Mouse (Mus musculus): Measurements from ENCODE around the gene Trim71. TPM values are rescaled to one million over a fixed set of nuclear protein-coding genes. Genes with fewer than 3 reads are reported as not detected.

Gene Trim71
- 7.8 and 9.4 TPM in 2 replicates for polyA plus RNA-seq (2016; fragmentation: Nextera tagmentation; extraction: Ambion mirVana)

DNA sequence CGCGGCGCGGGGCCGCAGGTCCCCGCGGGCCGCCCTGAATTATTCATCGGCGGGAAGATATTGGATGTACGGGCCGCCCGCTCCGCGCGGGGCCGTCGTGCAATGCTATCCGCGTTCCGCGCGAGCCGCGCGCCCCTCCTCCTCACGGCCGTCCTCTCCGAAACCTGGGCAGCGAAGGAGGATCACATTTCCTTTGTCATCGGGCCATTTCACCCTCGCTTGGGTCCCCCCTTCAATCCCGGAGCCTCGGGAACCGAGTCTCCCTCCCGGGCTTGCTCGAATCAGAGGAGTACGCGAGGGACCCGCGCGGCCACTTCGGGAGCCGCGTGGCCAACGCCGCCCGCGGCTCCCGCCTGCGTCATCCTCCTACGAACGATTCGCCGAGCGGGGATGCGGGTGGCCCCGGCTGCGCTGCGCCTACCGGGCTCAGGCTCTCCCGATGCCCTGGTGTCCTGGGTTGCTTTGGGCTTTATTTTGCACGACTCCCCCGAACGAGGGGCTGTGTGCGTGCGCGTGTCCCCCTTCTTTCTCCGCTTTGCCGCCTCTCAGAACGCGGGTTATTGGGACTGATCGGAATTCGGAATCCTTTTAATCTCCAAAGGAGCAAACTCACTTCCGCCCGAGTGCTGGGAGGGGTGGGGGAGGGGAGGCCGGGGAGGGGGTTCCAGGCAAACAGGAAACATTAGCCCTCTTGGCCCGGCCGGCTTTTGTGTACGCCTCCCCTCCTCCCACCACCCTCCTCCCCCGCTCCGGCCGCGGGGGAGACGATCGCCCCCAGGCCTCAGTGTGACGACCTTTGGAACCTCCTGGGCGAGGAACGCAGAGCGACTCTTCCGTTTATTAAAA lies at the start of gene Trim71:
Gene Trim71 (minus strand): TSS at position 609 of the 846 bp plus-strand sequence.
- DNase-seq (ENCODE audit: low spot score): peak; percentile 93
- WGBS: under 1% methylated on average over 91 of the region's 91 CpGs
- H3K27me3 ChIP-seq (replicated peaks; ENCODE audit: low read depth, poor library complexity, severe bottlenecking): no peaks in the 10 kb centered on the region

DNA sequence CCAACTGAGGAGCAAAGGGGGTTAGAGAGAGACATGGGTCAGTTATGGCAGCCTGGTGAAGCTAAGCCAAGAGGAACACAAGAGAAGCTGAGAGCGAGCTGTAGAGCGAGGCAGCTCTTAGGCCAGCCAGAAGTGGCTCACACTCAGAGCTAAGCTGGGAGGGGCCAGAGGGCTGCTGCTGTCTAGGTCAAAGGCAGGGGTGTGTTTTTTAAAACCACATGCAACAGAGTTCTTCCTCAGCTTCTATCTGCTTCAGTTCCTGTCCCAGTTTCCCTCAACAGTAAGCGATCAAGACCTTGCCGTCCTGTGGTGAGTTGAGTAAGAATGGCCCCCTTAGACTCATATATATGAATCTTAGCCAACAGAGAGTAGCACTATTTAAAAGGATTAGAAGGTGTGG lies 48.9 kb upstream of the Trim71 start:
- Histone ChIP-seq H3K27ac (replicated peaks) (no peak overlapping the region), H3K4me3 (no peak overlapping the region), H3K4me1 (no peaks in the 10 kb centered on the region), H3K36me3 (replicated peaks) (peaks cover 88% of the 10 kb centered on the region), H3K9me3 (no peaks in the 10 kb centered on the region), H3K27me3 (replicated peaks; ENCODE audit: low read depth, poor library complexity, severe bottlenecking) (no peaks in the 10 kb centered on the region)
- WGBS: 97% methylated on average over 4 of the region's 4 CpGs
- no peak for DNase-seq (ENCODE audit: low spot score)

More for the DNA sequence above, at the start of gene Trim71:
- Histone ChIP-seq H3K27ac (replicated peaks) (peak within 1 kb of the TSS; percentile 99), H3K36me3 (replicated peaks) (no peaks in the 10 kb centered on the region), H3K4me1 (peaks cover 42% of the 10 kb centered on the region), H3K9me3 (no peaks in the 10 kb centered on the region), H3K4me3 (peak within 1 kb of the TSS; percentile 94)

DNA sequence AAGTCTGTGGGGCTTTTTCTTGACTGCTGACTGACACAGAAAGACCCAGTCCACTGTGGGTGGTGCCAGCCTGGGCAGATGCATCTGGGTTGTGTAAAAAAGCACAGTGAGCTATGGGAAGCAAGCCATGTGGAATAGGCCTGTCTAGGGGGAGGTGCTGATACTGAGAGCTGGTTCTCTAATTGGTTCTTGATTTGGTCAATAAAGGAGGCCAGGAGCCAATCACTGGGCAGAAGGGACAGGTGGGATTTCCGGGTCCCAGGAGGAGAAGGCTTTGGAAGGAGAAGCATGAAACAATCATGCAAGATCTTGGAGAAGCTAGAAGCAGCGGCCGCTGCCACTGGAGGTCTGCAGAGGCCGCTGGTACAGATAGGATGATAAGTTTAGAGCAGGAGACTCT lies 48.4 kb upstream of the Trim71 start:
- H3K27me3 ChIP-seq (replicated peaks; ENCODE audit: low read depth, poor library complexity, severe bottlenecking): no peaks in the 10 kb centered on the region
- 87% methylated on average over 4 of the region's 4 CpGs for WGBS
- no peak for DNase-seq (ENCODE audit: low spot score)
- no peaks in the 10 kb centered on the region for H3K4me1 ChIP-seq
- no peaks in the 10 kb centered on the region for H3K9me3 ChIP-seq
- no peak overlapping the region for H3K4me3 ChIP-seq
- peaks cover 88% of the 10 kb centered on the region for H3K36me3 ChIP-seq (replicated peaks)
- no peak overlapping the region for H3K27ac ChIP-seq (replicated peaks)

DNA sequence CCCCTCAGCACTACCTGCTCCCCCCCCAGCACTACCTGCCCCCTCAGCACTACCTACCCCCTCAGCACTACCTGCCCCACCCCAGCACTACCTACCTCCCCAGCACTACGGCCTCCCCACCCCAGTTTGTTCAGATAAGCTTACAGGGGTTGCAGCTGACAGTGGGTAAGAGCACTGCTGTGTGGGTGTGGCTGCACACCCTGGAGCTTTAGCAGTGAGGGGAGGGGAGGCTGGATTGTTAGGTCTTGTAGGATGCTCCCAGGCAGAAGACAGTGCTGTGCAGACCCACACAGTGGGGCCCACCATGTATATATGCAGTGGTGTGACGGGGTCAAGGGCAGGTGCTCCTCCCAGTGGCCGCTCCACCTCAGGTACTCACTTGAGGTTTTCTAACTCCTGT lies 46.1 kb upstream of the Trim71 start:
- Histone ChIP-seq H3K36me3 (replicated peaks) (peaks cover 92% of the 10 kb centered on the region), H3K27ac (replicated peaks) (no peak overlapping the region), H3K4me3 (no peak overlapping the region), H3K4me1 (no peaks in the 10 kb centered on the region), H3K27me3 (replicated peaks; ENCODE audit: low read depth, poor library complexity, severe bottlenecking) (no peaks in the 10 kb centered on the region), H3K9me3 (no peaks in the 10 kb centered on the region)
- 95% methylated on average over 3 of the region's 3 CpGs for WGBS
- DNase-seq (ENCODE audit: low spot score): no peak

DNA sequence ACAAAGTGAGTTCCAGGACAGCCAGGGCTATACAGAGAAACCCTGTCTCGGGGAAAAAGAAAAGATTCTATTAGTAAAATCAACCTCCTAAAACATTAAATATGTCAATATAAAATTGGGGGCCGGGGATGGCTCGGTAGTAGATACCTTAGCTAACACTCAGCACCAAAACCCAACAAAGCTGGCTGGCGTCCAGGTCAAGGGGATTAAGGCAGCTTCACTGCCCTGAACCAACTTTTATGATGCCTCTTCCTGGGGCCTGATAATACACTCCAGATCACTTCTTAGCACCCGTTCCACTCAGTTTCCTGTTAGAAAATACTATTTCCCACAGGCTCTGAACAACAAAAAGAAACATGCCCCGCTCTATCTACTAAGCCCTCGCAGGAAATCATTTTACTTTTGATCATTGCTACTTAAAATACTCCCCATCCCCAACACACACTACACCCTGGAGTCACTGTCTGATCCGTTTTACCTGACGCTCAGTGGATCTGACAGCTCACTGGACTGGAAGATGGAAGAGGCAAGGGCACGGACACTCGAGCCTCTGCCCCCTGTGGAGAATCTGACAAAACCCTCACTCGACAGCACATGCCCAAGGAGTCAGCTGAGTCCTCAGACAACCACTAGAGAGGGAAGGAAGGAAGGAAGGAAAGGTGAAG lies 39.8 kb upstream of the Trim71 start:
- H3K4me1 ChIP-seq: no peaks in the 10 kb centered on the region
- H3K4me3 ChIP-seq: no peak overlapping the region
- 69% methylated on average over 12 of the region's 12 CpGs for WGBS
- no peaks in the 10 kb centered on the region for H3K9me3 ChIP-seq
- no peaks in the 10 kb centered on the region for H3K27me3 ChIP-seq (replicated peaks; ENCODE audit: low read depth, poor library complexity, severe bottlenecking)
- H3K36me3 ChIP-seq (replicated peaks): peaks cover 88% of the 10 kb centered on the region
- H3K27ac ChIP-seq (replicated peaks): no peak overlapping the region
- peak; percentile 42 for DNase-seq (ENCODE audit: low spot score)

DNA sequence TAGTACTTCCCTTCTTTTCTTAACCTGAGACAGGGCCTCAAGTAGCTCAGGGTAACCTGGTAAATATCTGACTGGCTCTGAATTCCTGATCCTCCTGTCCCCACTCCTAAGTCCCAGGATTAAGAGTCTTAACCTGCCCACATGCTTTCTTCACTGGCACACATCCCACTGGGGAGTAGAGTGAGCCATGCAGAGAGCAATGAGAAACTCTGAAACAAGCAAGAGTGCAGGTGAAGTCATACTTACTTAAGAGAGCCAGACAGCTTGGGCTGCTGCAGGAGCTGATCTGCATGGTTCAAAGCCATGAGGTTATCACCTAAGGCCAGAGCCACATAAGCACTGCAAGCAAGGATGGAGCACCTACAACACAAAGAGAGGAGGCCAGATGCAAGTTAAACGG lies 36.9 kb upstream of the Trim71 start:
- H3K4me3 ChIP-seq: no peak overlapping the region
- no peak for DNase-seq (ENCODE audit: low spot score)
- H3K36me3 ChIP-seq (replicated peaks): peaks cover 88% of the 10 kb centered on the region
- H3K27me3 ChIP-seq (replicated peaks; ENCODE audit: low read depth, poor library complexity, severe bottlenecking): no peaks in the 10 kb centered on the region
- no peaks in the 10 kb centered on the region for H3K9me3 ChIP-seq
- H3K27ac ChIP-seq (replicated peaks): no peak overlapping the region
- WGBS: 56% methylated on average over 1 of the region's 1 CpGs
- no peaks in the 10 kb centered on the region for H3K4me1 ChIP-seq

DNA sequence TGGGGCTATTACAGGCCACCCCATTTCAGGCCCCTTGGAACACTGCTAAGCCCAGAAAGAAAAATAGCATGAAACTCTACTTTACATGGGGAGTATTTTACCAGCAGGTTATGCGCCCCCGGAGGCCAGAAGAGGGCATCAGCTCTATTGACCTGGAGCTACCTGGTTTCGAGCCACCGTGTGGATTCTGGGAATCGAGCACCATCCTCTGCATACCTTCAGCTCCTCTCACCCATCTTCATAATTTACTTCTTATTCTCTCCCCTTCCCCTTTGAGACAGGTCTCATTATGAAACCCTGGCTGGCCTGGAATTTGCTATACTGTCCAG lies 20.8 kb upstream of the Trim71 start:
- Histone ChIP-seq H3K4me1 (peaks cover 13% of the 10 kb centered on the region), H3K4me3 (peak overlapping the region; percentile 61), H3K9me3 (no peaks in the 10 kb centered on the region), H3K27ac (replicated peaks) (peak overlapping the region; percentile 59; the same call in 1 of the 2 replicates), H3K27me3 (replicated peaks; ENCODE audit: low read depth, poor library complexity, severe bottlenecking) (no peaks in the 10 kb centered on the region), H3K36me3 (replicated peaks) (peaks cover 45% of the 10 kb centered on the region)
- 32% methylated on average over 5 of the region's 5 CpGs for whole genome bisulfite sequencing
- peak; percentile 41 for DNase-seq (ENCODE audit: low spot score)

DNA sequence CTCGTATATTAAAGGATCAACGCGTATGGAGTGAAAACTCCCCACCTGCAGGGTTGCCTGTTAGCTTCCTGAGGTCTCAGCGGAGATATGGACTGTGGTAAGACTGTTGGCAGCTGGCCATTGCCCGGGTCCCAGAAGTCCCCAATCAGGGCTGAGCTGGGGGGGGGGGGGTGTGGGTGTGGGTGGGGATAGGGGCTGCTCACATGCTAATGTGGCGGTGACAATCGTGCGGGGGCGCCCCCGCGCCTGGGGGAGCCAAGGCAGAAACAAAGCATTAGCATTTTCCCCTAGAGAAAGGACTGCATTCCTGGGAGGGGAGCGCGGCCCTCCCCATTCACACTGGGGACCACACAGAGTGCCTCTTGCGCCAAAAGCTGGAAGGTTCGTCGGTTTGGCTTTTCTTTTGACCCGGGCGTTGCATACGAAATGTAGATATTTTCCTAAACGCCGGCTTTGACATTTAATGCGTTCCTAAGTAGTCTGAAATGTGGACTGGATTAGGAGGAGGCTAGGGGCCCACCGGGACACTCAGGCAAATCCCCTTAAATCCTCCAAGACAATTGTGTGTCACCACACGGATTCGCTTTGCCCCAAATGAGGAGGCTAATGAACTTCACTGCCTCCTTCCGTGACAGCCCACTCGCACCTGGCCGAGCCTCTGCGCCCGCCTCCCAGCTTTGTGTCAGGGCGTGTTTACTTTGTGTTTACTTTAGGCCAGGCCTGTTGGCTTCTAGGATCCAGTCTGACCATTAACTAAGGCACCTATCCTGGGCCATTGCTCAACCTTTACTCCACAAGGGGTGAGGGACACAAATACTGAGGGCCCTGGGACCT lies 20.2 kb upstream of the Trim71 start:
- 2% methylated on average over 31 of the region's 31 CpGs for WGBS
- Histone ChIP-seq H3K27ac (replicated peaks) (peak overlapping the region; percentile 59), H3K36me3 (replicated peaks) (peaks cover 39% of the 10 kb centered on the region), H3K9me3 (no peaks in the 10 kb centered on the region), H3K4me1 (peaks cover 13% of the 10 kb centered on the region), H3K4me3 (peak overlapping the region; percentile 61), H3K27me3 (replicated peaks; ENCODE audit: low read depth, poor library complexity, severe bottlenecking) (no peaks in the 10 kb centered on the region)
- DNase-seq (ENCODE audit: low spot score): peak; percentile 69

DNA sequence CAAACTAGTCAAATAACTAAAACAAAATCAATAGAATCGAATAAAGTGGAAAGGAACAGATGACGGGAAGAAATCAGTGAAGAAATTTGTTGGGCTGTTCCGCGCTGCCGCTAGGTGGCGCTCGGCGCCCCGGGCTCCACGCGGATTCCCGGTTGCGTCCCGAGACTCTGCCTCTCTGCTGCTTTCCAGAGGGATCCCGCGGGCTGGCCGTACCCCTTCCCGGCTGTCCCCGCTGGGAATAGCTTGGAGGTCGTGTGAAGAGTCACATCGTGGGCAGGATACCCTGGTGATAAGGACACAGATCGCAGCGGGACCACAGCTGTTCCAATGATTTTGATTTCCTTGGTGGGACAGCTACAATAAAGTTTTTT lies 19.6 kb upstream of the Trim71 start:
- peaks cover 33% of the 10 kb centered on the region for H3K36me3 ChIP-seq (replicated peaks)
- peaks cover 13% of the 10 kb centered on the region for H3K4me1 ChIP-seq
- 2% methylated on average over 23 of the region's 23 CpGs for WGBS
- H3K4me3 ChIP-seq: peak overlapping the region; percentile 61
- peak overlapping the region; percentile 59 for H3K27ac ChIP-seq (replicated peaks)
- H3K27me3 ChIP-seq (replicated peaks; ENCODE audit: low read depth, poor library complexity, severe bottlenecking): no peaks in the 10 kb centered on the region
- no peaks in the 10 kb centered on the region for H3K9me3 ChIP-seq
- DNase-seq (ENCODE audit: low spot score): peak; percentile 87

DNA sequence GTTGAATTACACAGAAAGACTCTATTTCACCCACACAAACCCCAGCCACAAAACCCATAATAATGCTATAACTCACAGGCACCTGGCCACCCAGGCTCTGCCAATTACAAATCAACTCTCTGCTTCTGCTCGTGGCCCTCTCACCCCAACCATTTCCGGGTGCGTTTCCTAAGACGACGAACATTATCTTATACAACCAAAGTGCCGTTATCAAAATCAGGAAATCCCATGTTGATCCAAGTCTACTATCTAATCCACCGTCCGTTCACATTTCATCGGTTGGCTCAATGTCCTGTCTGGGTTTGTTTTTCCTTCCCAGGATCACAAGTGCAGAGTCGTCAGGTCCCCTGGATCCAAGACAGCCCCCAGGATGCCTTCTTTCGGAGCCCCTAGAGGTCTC lies 14.5 kb upstream of the Trim71 start:
- Histone ChIP-seq H3K27ac (replicated peaks) (no peak overlapping the region), H3K9me3 (no peaks in the 10 kb centered on the region), H3K36me3 (replicated peaks) (no peaks in the 10 kb centered on the region), H3K27me3 (replicated peaks; ENCODE audit: low read depth, poor library complexity, severe bottlenecking) (no peaks in the 10 kb centered on the region), H3K4me3 (no peak overlapping the region), H3K4me1 (no peaks in the 10 kb centered on the region)
- DNase-seq (ENCODE audit: low spot score): no peak
- 75% methylated on average over 11 of the region's 11 CpGs for WGBS

DNA sequence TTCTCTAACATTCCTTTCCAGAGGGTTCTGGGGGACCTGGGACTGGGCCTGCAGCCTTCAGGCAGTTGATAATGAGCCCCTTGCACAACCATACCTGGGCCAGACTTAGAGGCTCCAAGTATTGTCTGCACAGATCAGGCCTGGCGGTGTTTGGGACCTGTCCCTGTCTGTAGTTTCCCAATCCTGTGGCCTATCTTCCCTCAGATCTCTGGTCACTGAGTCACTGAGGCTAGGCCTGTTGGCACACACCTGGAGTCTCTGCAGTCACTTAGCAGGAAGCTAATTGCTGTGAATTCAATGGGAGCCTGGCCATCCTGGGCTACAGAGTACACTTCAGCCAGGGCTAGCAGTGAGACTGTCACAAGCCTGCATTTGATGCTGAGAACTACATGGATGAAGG lies 11.8 kb upstream of the Trim71 start:
- H3K27ac ChIP-seq (replicated peaks): 0 out of 2 replicates have a peak overlapping the region, but pooled peaks have one; percentile 19
- no peak for DNase-seq (ENCODE audit: low spot score)
- 95% methylated on average over 1 of the region's 1 CpGs for WGBS
- H3K4me3 ChIP-seq: no peak overlapping the region
- H3K4me1 ChIP-seq: no peaks in the 10 kb centered on the region
- H3K9me3 ChIP-seq: no peaks in the 10 kb centered on the region
- no peaks in the 10 kb centered on the region for H3K27me3 ChIP-seq (replicated peaks; ENCODE audit: low read depth, poor library complexity, severe bottlenecking)
- no peaks in the 10 kb centered on the region for H3K36me3 ChIP-seq (replicated peaks)

DNA sequence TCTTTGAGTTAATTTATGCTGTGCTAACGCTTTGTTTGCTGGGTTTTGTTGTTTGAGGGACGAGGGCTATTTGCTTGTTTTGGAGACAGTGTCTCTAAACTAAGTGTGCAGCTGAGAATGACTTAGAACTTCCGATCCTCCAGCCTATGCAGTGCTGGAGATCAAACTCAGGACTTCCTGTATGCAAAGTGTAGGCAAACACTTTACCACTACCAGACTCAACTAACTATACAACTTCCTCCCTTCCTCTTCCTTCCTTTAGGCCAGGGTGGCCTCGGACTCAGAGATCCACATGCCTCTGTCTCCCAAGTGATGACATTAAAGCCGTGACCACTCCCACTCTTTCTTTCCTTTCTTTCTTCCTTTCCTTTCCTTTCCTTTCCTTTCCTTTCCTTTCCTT lies 9.4 kb upstream of the Trim71 start:
- no peak for DNase-seq (ENCODE audit: low spot score)
- H3K9me3 ChIP-seq: no peaks in the 10 kb centered on the region
- no peaks in the 10 kb centered on the region for H3K36me3 ChIP-seq (replicated peaks)
- WGBS: 70% methylated on average over 5 of the region's 5 CpGs
- no peaks in the 10 kb centered on the region for H3K27me3 ChIP-seq (replicated peaks; ENCODE audit: low read depth, poor library complexity, severe bottlenecking)
- no peak overlapping the region for H3K27ac ChIP-seq (replicated peaks)
- H3K4me1 ChIP-seq: no peaks in the 10 kb centered on the region
- no peak overlapping the region for H3K4me3 ChIP-seq

Measured in embryonic facial prominence, embryonic 10.5 days (tissue).